Mouse (Mus musculus) adrenal gland, postnatal 36 days (tissue): Measurements from ENCODE around the gene Olfr544. TPM values are rescaled to one million over a fixed set of nuclear protein-coding genes. Genes with fewer than 3 reads are reported as not detected.
"Not testable (repeated sequence)": the region's sequence is repeated elsewhere in the genome, so short reads cannot be mapped to it uniquely, and the experiment has no call there.

Experiments
- DNase-seq, 2 experiments: peaks; one replicate each; pipeline ENCODE4 v3.0.0; 2021; ENCODE audit warnings: mixed read lengths in 1 of 2
- long read RNA-seq, 2 experiments: library from polyadenylated mRNA; stranded (forward); transcript quantifications; one replicate each; pipeline ENCODE4 v2.0.0; 2021; ENCODE audit warnings: borderline sequencing depth in 2 of 2
- total RNA-seq, 2 experiments: library from RNA; stranded (reverse); gene quantifications; 2 replicates each; pipeline ENCODE4 v1.2.3; 2021

The Olfr544 gene
- not detected for total RNA-seq
- long read RNA-seq, experiment 1, result 0 reads
- long read RNA-seq, experiment 2, result 0 reads

DNA sequence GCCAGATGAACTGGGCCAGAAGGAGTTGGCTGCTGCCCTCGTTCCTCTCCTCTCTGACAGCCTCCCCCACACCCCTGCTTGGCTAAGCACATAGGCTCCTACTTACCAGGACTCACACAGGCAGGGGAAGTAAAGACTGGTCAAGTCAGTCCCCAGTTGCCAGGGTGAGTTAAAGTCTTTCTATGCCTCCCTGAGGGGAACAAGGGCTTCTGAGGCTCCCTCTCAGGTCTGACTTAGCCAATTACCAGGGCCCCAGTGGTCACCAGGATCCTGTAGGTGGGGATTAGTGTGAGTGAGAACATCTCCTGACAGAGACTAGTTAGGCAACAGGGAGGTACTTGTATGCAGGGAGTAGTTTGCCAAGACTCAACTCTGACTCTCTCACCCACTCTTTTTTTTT lies at the start of gene Olfr544:
Gene Olfr544 (minus strand): TSS at position 153 of the 400 bp plus-strand sequence.
- no peak for DNase-seq

DNA sequence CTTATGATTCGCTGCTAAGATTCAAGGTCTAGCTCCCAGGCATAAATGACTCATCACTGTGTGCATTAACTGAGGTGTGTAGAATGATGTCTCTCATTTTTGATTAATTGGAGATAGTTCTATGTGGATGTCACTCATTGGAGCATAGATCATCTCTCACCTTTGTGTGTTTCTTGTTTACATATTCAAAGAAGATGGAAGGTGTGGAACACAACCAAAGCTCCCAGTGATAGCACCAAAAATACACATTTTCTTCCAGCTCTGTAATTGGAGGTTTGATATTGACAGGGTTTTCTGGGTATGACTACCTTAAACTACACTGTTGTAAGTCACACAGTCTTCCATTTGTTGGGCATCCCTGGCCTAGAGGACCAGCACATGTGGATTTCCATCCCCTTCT lies 46.3 kb upstream of the Olfr544 start, which contains the start of gene Olfr547:
Gene Olfr547 (plus strand): TSS at position 301 of the 400 bp plus-strand sequence.
- no peak for DNase-seq

DNA sequence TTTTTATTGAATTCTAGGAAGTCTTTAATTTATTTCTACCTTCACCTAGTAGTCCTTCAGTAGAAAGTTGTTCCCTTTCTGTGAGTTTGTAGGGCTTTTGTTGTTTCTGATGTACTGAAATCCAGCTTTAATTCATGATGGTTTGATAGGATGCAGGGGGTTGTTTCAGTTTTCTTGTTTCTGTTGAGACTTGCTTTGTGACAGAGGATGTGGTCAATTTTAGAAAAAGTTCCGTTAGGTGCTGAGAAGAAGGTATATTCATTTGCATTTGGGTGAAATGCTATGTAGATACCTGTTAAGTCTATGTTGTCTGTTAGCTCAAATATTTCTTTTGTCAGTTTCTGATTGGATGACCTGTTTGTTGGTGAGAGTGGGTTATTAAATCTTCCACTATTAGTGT lies 40.9 kb upstream of the Olfr544 start:
- no peak for DNase-seq

- peak in 1 of 2 experiments; percentile 36 for DNase-seq
Measured at GRCm38 (mm10) chr7:102517051-102517335, 28.9 kb upstream of the Olfr544 start.

DNA sequence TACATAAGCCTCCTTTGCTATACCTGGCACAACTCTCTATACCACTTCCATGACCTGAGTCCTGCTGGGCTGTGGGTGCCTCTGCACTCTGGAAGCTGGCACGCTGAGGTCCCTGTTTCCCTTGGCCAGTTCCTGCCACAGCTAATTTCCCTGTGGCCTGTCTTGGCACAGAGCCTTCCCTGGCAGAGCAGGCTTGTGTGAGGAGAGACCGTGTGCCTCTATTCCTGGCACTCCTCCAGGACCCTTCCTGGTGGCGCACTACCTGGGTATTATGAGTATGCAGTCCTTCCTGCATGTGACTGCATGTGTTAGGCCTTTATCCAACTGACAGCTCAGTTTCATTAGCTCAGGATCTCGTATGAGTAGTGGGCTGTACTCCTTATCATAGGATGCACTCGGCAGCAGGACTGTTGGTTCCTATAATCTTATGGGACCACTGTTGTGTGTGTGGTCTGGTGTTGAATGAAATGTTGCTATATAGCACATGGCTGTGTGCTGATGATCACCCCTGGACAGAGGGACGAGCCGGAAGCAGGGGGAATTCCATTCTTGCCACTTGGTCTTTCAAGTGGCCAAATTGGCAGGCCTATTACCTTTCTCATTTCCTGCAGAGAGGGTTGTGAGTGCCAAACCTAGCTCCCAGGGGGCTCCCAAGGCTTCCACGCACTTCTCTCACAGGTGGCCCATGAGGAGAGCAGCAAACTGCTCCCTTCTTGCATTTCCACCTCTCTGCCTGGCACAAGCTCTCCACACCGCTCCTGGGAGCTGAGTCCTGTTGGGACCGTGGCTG lies 28.3 kb upstream of the Olfr544 start:
- DNase-seq, result peak; percentile 14 to 58

- DNase-seq, result no peak
Measured at GRCm38 (mm10) chr7:102514144-102514543, 26.0 kb upstream of the Olfr544 start.

GRCm38 (mm10) chr7:102512814-102513435 lies 24.8 kb upstream of the Olfr544 start:
- DNase-seq, result peak; percentile 91 to 96

DNA sequence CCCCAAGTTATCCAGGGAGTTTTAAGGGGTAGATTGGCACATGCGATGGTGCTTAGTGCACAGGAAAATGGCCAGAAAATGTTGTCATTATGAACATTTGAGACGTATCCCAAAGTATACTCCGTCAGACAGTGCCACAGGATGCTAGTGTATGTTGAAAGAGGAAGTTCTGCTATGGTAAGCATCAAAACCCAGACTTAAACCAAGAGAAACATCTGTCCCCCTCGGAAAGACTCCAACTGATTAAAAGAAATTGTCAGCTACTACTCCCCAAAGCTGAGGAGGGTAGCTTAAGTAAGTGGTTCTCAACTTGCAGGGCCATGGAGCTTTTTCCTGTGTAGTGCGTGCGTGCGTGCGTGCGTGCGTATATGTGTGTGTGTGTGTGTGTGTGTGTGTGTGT lies 23.8 kb upstream of the Olfr544 start:
- no peak for DNase-seq

DNA sequence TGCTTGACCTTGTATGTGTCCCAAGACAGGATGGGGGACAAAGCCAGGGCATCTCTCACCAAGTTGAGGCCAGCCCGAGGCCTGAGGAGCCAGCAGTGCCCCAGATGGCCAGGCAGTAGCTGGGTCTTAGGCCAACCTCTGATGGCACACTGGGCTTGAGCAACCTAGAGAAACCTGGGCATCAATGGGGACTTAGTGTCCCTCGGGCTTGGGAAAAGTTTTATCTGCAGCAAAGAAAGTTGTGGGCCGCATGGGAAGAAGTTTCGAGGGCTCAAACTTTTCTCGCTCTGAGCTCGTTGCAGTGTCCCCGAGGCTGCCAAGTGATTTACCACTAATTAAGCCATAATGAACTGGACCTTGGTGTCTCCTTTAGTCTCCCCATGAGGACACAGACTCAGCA lies 21.6 kb upstream of the Olfr544 start:
- no peak for DNase-seq

- no peak for DNase-seq
Measured at GRCm38 (mm10) chr7:102508666-102509065, 20.6 kb upstream of the Olfr544 start.

GRCm38 (mm10) chr7:102508066-102508465 lies 20.0 kb upstream of the Olfr544 start:
- DNase-seq, result no peak

DNA sequence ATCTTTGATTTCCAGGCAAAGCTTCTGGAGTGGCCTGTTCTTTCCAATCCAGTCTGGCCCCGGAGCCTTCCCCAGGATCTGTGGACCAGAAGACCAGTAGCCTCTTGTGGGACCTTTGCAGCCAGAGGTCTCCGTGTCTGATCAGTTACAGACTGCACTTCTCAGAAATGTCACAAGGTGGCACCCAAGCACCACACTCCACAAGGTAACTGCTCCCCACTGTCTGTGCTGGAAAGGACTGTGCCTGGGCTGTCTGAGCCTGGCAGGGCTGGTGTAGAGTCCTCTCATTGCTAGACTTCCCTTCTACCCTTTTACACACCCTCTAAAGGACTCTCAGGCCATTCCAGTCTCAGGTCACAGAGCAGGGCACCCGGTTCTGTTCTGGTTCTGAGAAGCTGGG lies 18.7 kb upstream of the Olfr544 start:
- peak; percentile 71 to 78 for DNase-seq

DNA sequence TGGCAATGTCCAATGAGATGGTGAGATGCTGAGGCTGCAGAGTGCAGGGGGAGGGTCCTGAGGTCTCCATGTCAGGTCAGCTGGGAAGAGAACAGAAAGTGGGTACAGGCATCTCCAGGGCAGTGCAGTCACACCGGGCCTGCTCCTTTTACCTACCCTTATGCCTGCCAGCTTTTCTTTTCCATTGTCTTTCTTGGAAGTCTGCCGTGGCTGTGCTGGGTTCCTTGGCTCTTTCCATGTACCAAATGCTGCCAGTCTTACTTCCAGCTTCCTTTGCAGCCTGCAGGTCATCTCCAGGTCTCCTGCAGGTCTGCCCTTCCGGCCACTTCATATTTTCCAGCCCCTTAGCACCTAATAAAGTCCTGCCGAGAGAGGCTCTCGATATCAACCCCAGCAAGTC lies 13.9 kb upstream of the Olfr544 start:
- DNase-seq, result no peak

GRCm38 (mm10) chr7:102499473-102499872 lies 11.4 kb upstream of the Olfr544 start, which contains the start of gene Olfr545:
Olfr545 (minus strand) TSS chr7:102499573.
- DNase-seq, result no peak

DNA sequence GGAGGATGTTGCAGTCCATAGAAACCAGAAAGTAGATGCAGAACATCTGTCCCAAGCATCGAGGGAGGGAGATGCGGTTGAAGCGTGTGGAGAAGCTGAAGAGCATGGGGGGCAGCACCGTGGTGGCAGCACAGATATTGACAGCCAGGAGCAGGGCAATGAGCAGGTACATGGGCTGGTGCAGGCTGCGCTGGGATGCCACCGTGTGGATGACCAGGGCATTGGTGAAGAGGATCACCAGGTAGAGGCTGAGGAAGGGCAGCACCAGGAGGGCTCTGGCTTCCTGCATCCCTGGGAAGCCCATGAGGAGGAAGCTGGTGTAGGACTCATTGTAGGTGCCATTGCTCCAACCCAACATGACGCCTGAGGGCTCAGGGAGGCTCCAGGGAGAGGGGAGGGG lies 6.3 kb upstream of the Olfr544 start:
- not testable (repeated sequence) for DNase-seq

DNA sequence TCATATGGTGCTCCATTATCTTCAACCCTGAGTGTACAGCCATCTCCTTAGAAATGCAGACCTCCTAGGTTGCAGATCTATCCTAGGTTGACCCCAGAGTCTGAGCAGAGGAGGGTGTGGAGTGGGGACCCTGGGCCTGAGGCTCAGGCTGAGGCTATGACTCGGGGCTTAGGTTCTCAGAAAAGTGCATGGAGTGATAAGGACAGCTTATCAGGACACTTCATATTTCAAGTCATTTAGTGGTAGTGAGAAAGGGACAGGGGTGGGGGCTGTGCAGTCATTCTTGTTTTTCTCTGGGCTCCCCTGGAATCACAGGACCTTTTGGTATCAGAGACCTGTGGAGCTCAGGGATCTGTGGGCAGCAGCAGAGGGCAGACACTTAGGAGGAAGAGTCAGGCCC lies 2.0 kb downstream of the Olfr544 start:
- DNase-seq, result no peak

- DNase-seq, result not testable (repeated sequence)
Measured at GRCm38 (mm10) chr7:102484766-102485165, 3.3 kb downstream of the Olfr544 start.

GRCm38 (mm10) chr7:102483665-102484064 lies 4.4 kb downstream of the Olfr544 start:
- DNase-seq, result peak; percentile 27 to 39

GRCm38 (mm10) chr7:102481579-102481978 lies 6.5 kb downstream of the Olfr544 start, which contains the start of gene Olfr543:
Olfr543 (minus strand) TSS chr7:102481679.
- no peak for DNase-seq

- peak; percentile 19 to 39 for DNase-seq
Measured at GRCm38 (mm10) chr7:102480821-102481220, 7.3 kb downstream of the Olfr544 start.

- DNase-seq, result peak; percentile 72 to 80
Measured at GRCm38 (mm10) chr7:102479368-102480078, 8.6 kb downstream of the Olfr544 start.

DNA sequence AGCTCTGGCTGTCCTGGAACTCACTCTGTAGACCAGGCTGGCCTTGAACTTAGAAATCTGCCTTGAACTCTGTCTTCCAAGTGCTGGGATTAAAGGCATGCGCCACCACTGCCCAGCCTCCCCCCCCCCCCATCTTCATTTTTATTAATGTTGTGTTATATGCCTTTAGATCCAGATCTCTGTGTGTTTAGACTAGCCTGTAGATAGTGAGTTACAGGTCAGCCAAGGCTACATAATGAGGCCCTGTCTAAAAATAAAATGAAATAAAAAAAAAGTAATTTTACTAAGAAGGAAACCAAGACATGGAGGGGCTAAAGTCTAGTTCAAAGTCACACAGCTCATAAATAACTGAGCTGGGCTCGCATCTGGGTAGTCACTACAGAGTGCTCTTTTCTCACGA lies 9.2 kb downstream of the Olfr544 start:
- DNase-seq, result no peak

- DNase-seq, result no peak
Measured at GRCm38 (mm10) chr7:102478425-102478824, 9.7 kb downstream of the Olfr544 start.
